Mouse (Mus musculus) heart, adult 8-10 months (tissue): ENCODE results near the gene Ap4s1. TPM values are rescaled to one million over a fixed set of nuclear protein-coding genes. Genes with fewer than 3 reads are reported as not detected.
A peak's percentile ranks its signal among the peaks of the same experiment; 100 is the strongest.

Experiments
- DNase-seq: peaks from one replicate; pipeline ENCODE4 v3.0.0; 2022; ENCODE audit warnings: low spot score
- total RNA-seq, 4 experiments: library from RNA; stranded (reverse); gene quantifications; 2 replicates each; pipeline ENCODE4 v1.2.4; 2022

Gene Ap4s1
- total RNA-seq, 4 experiments from 2014 or later, result 53.3 to 65.5 (median 58.8) TPM

DNA sequence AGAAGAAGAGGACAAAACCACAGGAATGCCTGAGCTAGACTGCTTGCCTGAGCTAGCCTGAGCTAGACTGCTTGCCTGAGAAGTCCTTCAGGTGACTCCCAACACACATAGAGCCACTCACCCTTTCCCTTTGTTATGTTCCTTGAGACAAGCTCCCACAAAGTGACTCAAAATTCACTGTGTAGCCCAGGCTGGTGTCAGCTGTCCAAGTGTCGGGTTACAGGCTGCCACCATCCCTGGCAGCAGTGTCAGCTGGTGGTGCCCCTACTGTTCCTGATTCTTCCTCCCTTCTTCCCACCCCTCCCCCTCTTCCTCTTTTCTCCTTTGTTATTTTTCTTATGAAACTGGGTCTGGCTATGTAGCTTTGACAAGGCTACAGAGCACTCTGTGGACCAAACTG lies 13.0 kb downstream of the Ap4s1 start:
- no peak for DNase-seq

DNA sequence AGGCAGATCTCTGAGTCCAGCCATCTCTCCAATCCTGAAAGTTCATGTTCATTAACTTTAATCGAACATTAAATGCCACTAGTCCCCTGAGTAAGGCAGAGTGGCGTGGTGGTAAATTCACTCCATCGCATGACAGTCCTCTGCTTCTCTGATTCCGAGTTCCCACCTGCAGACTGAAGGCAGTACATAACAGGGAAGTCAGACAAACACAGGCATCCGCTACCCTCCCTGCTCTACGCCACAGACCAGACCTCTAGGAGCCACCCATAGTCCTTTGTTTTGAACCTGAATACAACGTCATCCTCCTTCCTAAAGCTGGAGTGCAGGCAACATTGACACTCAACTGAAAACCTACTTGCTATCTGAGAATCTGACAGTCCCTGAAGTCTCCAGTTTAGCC lies 13.7 kb downstream of the Ap4s1 start:
- no peak for DNase-seq

DNA sequence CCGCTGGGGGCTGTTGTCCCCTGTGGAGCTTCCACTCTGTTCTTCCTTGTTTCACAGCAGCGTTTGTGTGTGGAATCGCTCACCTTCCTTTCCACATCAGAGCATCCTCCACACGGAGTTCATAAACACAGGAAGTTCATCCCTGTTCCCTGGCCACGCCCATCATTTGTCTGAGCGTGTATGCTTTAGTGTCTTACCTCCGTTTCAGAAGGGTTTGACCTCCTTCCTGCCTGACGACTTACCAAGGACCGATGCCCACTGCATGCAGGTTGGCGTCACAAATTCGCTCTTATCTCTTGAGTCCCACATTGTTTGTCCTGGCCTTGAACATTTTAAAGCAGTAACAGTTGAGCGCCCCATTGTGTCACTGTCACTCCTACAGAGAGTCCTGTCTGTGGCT lies 14.9 kb downstream of the Ap4s1 start:
- DNase-seq, result no peak

DNA sequence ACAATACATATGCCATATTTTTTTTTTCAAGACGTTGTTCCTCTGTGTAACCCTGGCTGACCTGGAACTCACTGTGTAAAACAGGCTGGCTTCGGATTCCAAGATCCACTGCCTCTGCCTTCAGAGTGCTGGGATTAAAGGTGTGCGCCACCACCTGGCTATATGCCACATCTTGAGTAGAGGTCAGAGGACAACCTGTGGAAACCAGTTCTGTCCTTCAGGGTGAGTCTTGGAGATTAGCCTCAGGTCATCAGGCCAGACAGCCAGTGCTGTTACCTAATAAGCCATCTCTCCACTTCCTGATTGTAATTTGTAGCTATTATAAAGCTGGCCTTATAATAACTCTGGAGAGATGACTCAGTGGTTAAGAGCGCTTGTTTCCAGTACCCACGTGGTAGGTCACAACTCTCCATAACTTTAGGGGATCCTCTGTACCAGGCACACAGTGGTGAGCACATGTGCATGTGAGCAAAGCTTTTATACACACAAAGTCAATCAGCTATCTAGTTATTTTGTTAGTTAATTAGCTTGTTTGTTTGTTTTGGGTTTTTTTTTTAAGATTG lies 15.9 kb downstream of the Ap4s1 start:
- DNase-seq, result no peak

DNA sequence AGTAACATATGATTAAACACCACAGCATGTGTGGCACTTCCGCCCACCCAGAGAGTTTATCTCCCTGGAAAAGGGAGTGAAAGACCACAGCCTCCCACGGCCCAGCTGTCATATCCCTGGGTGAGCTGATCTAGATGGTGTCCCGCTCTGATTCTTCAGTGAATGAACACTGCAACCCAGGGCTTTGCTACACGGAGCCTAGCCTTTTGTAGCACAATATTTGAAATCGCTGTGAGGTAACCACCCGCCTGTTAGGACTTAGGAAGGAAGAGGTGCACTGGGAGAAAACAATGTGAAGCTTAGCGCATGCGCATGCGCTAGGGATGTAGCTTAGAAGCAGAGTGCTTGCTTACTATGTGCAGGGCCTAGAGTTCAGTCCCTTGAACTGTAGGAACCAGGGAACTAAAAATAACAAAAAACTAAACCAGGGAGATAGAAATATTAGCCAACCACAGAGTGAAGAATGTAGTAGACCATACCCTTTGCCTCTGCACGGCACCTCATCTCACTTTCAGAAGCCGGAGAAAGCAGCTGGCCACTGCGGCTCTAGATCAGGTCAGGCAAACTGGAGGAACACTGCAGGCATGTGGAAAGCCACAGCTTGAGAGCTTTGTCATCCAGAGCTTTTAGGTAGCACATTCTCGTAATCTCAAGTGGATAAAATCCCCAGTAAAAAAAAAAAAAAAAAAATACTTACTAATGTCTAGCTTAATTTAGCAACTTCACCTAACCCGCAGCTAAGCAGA lies 18.3 kb downstream of the Ap4s1 start:
- DNase-seq, result peak; percentile 58

DNA sequence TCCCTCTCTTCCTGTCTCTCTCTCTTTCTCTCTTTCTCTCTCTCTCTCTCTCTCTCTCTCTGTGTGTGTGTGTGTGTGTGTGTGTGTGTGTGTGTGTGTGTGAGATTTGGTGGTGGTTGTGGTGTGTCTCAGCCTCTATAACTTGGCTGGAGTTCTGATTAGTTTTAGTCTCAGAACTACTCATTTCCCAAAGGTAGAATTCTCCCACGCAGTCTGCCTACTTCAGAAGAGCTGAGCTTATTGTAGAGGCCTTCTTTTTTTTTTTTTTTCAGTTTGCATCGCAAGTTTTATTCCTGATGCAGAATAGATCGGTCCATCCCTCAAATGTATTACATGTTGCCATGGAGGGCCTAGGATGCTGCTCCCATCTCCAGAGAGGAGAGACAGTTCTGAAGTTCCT lies 18.9 kb downstream of the Ap4s1 start:
- no peak for DNase-seq

DNA sequence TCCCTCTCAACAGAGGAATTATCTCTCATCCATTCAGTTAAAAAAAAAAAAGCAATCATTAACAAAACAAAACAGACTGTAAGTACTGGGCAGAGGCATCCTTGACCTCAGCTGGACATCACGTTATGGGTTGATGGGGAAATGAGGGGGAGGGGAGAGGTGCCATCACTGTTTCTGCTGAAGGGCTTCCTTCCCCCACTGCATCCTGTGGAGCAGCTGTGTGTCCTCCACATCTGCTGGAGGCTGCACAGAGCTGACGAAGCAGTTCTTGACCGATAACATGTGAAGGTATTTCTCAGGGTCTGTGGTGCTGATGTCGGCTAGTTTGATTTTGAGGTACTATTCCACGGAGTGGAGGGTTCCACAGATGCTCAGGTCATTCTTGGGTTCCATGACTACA lies 19.3 kb downstream of the Ap4s1 start:
- no peak for DNase-seq

DNA sequence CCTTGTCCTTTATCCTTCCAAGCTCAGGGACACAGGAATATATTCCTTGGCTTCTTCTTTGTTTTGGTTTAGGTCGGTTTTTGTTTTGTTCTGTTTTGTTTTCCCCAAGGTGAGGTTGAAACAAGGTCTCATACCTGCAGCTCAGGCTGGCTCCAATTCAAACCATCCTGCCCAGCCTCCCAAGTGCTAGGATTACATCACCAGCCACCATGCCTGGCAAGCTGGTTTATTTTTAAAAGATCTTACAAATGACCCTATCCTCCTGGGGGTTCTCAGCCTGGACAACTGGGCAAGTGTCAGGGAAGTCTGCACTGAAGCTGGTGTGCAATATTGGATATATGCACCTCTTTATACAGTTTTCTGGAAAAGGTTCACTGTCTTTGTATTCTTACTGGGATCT lies 21.9 kb downstream of the Ap4s1 start:
- DNase-seq, result no peak

DNA sequence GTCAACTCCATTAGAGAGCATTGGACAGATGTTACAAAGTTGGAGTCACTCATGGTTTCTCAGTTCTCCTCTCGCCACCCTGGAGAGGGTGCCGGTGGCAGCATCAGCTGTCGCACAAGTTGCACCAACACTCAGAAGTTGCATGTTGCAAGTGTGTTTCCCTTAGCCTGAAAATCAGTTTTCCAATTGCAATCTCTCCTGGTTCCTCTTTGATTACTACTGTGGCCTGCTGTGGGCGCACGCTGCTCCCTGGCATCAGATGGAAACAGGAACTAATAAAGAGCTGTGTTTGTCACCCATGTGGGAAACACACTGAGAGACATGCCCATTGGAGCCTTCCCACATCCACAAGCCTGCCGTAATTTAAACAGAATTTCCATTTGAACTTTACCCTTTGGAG lies 27.8 kb downstream of the Ap4s1 start:
- DNase-seq, result no peak

DNA sequence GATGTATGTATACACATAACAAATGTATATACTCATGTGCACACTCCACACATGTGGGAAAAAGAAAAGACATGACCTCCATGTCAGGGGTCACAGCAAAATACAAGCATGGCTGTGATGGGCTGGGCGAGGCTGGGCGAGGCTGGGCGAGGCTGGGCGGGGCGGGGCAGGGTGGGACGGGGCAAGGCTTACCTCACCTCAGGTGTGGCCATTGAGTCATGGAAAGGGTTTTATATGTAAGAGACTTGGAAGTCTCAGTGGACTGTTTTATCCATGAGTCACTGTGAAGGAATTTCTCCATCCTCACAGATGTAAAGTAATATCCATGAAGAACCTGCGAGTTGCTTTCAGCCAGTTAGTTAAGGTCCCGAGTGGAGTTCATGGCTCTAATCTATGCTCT lies 31.0 kb downstream of the Ap4s1 start:
- DNase-seq, result no peak

DNA sequence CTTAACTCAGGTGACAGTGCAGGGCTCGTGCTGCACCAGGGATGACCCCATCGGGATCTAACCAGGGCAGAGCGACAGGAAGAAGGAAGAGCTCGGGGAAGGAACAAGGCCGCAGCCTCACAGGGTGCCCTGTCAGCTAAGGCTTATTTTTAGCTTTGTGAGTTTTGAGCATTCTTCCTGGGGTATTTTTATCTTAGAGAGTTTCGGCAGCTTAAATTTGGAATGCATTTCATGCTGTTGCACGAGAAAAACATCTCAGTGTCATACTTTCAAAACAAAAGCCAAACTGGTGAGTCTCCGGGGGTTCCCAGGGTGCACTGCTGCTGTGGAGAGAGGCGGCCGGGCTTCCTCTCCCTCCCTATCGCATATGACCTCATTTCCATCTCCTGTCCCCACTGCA lies 38.2 kb downstream of the Ap4s1 start:
- DNase-seq, result peak; percentile 82

DNA sequence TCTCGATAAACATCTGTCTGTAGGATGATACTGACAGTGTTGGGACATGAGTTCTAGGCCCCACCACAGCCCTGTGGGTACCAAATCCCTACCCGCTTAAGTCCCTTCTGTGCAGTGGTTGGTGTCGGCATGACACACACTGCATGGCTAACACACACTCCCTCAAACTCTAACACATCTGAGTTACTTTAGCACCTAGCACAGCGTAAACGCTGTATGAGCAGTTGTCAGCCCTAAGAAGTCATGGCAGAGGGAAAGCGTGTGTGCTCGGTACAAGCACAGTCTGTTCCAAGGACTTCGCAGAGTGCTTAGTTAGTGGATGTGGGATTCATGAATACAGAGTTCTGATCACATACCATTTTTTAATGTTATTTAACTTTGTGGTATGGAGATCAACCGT lies 39.0 kb downstream of the Ap4s1 start:
- DNase-seq, result no peak

DNA sequence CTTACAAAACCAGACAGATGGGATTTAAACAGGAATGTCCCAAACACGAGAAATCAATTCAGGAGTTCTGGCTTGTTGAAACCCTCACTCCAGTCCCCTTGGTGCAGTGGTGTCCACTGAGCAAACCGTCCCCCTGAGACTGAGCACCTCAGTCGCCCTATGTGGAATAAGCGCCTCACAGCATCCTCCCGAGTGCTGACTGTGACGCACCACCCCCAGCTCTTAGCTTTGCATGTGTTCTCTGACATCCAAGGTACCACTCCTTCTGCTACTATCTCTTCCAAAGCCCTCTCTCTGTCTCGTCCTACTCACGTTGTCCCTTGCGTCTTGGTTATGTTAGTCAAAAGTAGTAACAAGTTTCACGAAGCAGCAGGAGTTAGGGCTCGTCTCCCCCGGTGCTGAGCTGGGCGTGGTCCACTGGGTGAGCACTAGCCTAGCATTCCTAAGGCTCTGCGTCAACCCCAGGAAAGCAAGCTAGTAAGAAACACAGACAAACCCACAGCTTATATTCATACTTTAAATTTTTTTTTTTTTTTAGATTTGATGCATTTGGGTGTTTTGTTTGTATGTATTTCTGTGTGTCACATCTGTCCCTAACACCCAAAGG lies 43.9 kb downstream of the Ap4s1 start:
- no peak for DNase-seq

DNA sequence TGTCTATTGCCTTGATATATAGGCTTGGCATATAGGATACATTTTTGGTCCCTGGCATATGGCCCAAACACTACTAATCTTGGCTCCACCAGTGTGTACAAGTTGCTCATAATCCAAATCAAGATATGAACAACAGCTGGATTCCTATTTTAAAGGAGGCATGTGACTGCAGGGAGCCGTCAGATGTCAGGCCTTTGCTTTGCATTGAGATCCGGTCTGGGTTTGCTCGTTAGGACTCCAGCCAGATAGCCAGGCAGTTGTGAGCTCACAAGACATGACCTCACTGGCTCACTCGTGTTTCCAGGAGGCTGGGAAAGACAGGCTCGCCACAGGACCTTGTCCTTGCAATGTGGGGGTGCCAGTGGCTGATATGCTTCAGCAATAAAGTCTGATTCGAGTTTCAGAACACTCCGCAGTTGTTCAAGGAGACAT lies 45.0 kb downstream of the Ap4s1 start:
- no peak for DNase-seq

DNA sequence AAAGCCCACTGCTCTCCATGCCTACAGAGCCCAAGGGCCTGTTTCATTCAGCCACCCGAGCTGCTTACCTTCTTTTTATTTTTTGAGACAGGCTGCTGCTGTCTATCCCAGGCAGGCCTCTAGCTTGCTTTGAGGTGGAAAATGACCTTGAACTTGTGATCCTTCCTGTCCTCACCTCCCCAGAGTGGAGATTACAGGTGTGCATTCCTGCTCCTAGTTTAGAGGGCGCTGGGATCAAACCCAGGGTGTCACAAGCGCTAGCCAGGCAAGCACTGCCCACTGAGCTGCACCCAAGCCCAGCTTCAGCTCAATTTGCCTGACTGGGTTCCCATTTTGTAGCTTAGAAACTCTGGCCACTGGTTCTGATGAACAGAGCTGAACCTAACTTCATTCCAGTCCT lies 45.5 kb downstream of the Ap4s1 start:
- DNase-seq, result no peak

DNA sequence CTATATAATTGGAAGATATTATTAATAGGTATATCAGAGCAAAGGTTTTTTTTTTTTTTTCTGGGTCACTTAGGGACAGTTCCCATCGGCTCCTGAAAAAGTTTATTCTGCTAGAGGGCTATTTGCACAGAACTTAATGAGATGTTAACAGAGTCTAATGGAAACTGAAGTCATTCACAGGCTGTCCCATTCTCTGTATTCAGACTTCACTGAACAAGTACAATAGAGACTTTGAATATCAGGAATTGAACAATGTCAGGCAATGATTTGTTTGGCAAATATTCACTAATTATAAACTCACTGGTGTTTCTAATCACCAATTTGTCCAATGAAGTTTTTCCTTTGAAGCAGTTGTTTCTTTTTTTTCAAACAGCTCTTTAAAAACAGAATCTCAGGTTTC lies 46.0 kb downstream of the Ap4s1 start:
- no peak for DNase-seq

DNA sequence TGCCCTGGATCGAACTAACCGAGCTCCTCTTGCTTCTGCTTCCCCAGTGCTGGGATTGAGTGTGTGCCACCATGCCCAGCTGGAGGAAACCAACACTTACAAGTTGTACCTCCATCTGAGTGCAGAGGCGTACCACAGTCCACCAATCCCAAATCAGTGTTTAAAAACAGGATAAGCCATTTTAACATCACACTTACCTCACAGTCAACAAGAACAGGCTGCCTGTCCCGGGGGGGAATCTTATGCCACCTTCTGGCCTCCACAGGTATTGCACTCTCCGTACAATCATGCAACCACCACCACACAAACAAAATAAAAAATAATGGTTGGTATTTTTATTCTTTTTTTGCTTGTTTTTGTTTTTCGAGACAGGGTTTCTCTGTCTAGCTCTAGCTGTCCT lies 50.9 kb downstream of the Ap4s1 start:
- peak; percentile 42 for DNase-seq

DNA sequence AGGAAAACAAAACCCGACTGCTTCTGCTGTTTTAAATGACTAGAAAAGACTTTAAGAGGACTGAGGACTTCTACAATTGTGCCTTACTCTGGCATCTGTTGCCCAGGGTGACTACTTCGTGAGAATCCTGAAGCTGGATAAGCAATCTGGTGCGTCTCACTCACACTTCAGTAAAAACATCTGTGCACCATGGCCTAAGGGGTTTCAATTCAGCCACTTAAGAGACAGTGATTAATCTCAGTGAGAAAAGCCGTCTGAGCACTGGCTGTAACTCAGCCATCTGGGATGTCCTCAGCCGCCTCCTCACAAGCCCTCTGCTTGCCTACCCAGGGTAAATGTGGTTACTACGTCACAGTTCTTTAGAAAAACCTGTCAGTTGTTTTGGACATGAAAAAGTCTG lies 54.1 kb downstream of the Ap4s1 start:
- DNase-seq, result no peak

DNA sequence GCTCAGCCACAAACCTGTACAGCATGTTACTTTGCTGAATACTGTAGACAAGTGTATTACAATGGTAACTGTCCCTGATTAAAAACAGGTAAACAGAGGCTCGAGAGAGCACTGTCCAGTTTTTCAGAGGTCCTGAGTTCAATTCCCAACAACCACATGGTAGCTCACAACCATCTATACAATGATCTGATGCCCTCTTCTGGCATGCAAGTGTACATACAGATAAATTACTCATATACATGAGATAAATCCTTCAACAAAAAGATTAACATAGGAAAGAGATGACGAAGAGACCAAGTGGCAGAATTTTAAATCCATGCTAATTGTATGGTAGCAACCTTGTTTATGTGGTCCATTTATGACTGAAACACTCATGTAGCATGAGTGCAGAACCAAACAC lies 56.5 kb downstream of the Ap4s1 start:
- DNase-seq, result no peak

DNA sequence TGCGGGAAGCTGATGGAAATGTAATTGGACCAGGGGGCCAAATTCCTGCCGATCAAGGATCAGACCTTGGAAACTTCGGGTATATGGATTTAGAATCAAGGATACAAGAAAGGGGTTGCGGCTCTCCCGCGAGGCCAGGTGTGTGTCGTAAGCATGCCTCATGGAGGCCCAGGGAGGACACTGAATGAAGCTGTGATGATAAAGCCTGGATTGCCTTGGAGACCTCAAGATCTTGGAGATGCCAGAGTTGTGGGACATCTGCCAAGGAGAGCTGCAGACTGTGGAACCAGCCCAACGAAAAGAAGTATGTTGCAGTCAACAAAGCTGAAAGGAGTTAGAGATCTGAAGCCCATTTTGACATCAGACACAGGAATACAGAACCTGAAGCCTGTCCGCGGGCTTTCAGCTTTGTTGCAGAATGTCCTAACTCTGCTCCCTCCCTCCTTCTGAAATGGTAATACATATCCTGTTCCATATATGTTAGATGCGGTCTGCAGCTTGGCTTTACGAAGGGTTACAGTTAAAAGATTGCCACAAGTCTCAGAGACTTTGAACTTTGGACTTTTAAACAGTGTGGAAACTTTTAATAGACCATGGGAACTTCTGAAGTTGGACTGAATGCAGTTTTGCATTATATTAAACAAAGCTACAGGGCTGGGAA lies 65.2 kb downstream of the Ap4s1 start:
- no peak for DNase-seq

DNA sequence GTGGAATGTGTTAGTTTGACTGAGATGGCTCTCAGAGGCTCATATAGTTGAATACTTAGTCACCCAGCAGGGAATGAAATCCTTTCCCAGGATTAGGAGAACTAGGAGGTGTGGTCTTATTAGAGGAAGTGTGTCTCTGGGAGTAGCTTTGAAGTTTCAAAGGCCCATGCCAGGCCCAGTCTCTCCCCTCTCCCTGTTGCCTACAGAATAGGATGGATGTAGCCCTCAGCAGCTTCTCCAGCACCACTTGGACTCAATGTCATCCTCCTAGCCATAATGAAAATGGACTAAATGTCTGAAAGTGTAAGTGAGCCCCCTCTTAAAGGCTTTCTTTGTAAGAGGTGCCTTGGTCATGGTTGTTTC lies 65.7 kb downstream of the Ap4s1 start:
- DNase-seq, result no peak

DNA sequence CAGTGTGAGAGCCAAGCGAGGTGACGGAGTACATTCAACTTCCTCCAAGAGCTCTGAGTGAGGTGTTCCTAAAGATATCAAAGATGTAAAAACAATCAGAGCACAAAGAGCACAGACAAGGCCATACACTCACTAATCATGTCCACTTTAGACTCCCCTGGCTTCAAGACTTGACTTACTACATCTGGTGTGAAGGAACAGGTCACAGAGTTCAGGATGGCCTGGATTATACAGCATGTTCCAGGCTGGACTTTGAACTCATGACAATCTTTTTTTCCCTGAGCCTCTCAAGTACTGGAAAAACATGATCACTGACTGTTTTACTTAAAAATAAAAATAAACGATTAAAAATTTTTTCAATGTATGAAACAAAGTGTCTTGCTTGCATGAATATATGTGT lies 68.5 kb downstream of the Ap4s1 start:
- no peak for DNase-seq

DNA sequence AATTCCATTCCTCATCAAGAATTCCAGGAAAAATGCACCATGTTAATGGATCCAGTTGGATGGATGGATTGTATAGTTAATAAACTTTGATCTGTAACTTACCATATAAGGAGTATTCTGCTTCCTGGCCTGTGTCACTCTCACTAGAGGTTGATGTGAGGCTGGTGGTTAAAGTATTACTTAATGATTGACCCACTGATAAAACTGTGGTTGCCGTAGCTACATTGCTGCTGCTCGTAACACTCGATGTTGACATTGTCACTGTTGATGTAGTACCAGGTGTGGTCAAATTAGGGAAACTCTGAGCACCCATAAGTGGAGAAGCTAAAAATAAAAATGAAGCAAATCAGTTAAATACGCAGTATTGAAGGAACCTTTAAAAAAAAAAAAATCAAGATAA lies 76.6 kb downstream of the Ap4s1 start:
- no peak for DNase-seq
